Mouse (Mus musculus): ENCODE data around the gene Aste1. TPM values are rescaled to one million over a fixed set of nuclear protein-coding genes. Genes with fewer than 3 reads are reported as not detected.

The Aste1 gene
- 1 to 10 TPM; 1.8 to 2.9 TPM for total RNA-seq (2021)
- long read RNA-seq, experiment 1, partial matches to known transcripts, result 0 of 2 reads
- long read RNA-seq, experiment 1, other reads (novel, unspliced or antisense), result 0 of 2 reads
- long read RNA-seq, experiment 2, partial matches to known transcripts, result 0 of 3 reads
- long read RNA-seq, experiment 2, other reads (novel, unspliced or antisense), result 3 of 3 reads

GRCm38 (mm10) chr9:105395218-105395627 lies at the start of gene Aste1, which contains the start of gene Nek11:
Gene Aste1 (plus strand): TSS chr9:105395392.
Gene Nek11 (minus strand): TSS chr9:105395524.
- DNase-seq, result peak; percentile 96
- no peak for TF ChIP-seq CTCF (IDR thresholded peaks at IDR 0.05)
- intact Hi-C loops (cut with DNase I), result loop anchor here (10.0 kb wide), 2 partner anchors 260 to 340 kb away; partner anchors contain the start of genes Mrpl3 and Nudt16
- Histone ChIP-seq H3K27ac (peak within 1 kb of the TSS; percentile 87), H3K4me3 (peak within 1 kb of the TSS; percentile 85)

- DNase-seq, result no peak
- TF ChIP-seq CTCF (IDR thresholded peaks at IDR 0.05), result no peak
- Histone ChIP-seq H3K4me3 (no peak overlapping the region), H3K27ac (no peak overlapping the region)
- intact Hi-C loops (cut with DNase I), result no loop called here
Observed at GRCm38 (mm10) chr9:105348242-105349031, 46.8 kb upstream of the Aste1 start.

- Histone ChIP-seq H3K4me3 (no peak overlapping the region), H3K27ac (no peak overlapping the region)
- TF ChIP-seq CTCF (IDR thresholded peaks at IDR 0.05), result no peak
- intact Hi-C loops (cut with DNase I), result no loop called here
- DNase-seq, result no peak
Observed at GRCm38 (mm10) chr9:105349034-105349433, 46.2 kb upstream of the Aste1 start.

- H3K4me3 ChIP-seq, result no peak overlapping the region
- intact Hi-C loops (cut with DNase I), result no loop called here
- DNase-seq, result no peak
- no peak overlapping the region for H3K27ac ChIP-seq
- no peak for TF ChIP-seq CTCF (IDR thresholded peaks at IDR 0.05)
Observed at GRCm38 (mm10) chr9:105362181-105362580, 33.0 kb upstream of the Aste1 start.

GRCm38 (mm10) chr9:105363520-105364231 lies 31.5 kb upstream of the Aste1 start:
- no peak for DNase-seq
- intact Hi-C loops (cut with DNase I), result no loop called here
- no peak overlapping the region for H3K4me3 ChIP-seq
- TF ChIP-seq CTCF (IDR thresholded peaks at IDR 0.05), result no peak
- H3K27ac ChIP-seq, result no peak overlapping the region

- Histone ChIP-seq H3K27ac (no peak overlapping the region), H3K4me3 (no peak overlapping the region)
- no peak for TF ChIP-seq CTCF (IDR thresholded peaks at IDR 0.05)
- no peak for DNase-seq
- intact Hi-C loops (cut with DNase I), result no loop called here
Observed at GRCm38 (mm10) chr9:105366199-105366598, 29.0 kb upstream of the Aste1 start.

- DNase-seq, result no peak
- Histone ChIP-seq H3K27ac (no peak overlapping the region), H3K4me3 (no peak overlapping the region)
- intact Hi-C loops (cut with DNase I), result no loop called here
- TF ChIP-seq CTCF (IDR thresholded peaks at IDR 0.05), result no peak
Observed at GRCm38 (mm10) chr9:105368605-105369004, 26.6 kb upstream of the Aste1 start.

GRCm38 (mm10) chr9:105374361-105374760 lies 20.8 kb upstream of the Aste1 start:
- intact Hi-C loops (cut with DNase I), result no loop called here
- no peak for TF ChIP-seq CTCF (IDR thresholded peaks at IDR 0.05)

GRCm38 (mm10) chr9:105376411-105376810 lies 18.8 kb upstream of the Aste1 start:
- no peak overlapping the region for H3K27ac ChIP-seq
- no peak overlapping the region for H3K4me3 ChIP-seq
- intact Hi-C loops (cut with DNase I), result no loop called here
- no peak for DNase-seq
- no peak for TF ChIP-seq CTCF (IDR thresholded peaks at IDR 0.05)

More at GRCm38 (mm10) chr9:105374361-105374760, 20.8 kb upstream of the Aste1 start:
- Histone ChIP-seq H3K27ac (no peak overlapping the region), H3K4me3 (no peak overlapping the region)
- DNase-seq, result peak; percentile 58

GRCm38 (mm10) chr9:105376954-105377530 lies 18.1 kb upstream of the Aste1 start:
- Histone ChIP-seq H3K27ac (no peak overlapping the region), H3K4me3 (no peak overlapping the region)
- peak; percentile 27; the same call in 1 of the 2 replicates for TF ChIP-seq CTCF (IDR thresholded peaks at IDR 0.05)
- intact Hi-C loops (cut with DNase I), result no loop called here
- DNase-seq, result no peak

- no peak for TF ChIP-seq CTCF (IDR thresholded peaks at IDR 0.05)
- DNase-seq, result no peak
- Histone ChIP-seq H3K4me3 (no peak overlapping the region), H3K27ac (no peak overlapping the region)
- intact Hi-C loops (cut with DNase I), result no loop called here
Observed at GRCm38 (mm10) chr9:105377622-105378021, 17.6 kb upstream of the Aste1 start.

GRCm38 (mm10) chr9:105379533-105380145 lies 15.6 kb upstream of the Aste1 start:
- intact Hi-C loops (cut with DNase I), result no loop called here
- no peak overlapping the region for H3K27ac ChIP-seq
- DNase-seq, result no peak
- no peak overlapping the region for H3K4me3 ChIP-seq
- TF ChIP-seq CTCF (IDR thresholded peaks at IDR 0.05), result no peak

Data from gastrocnemius, adult 2 months (tissue).